Mouse (Mus musculus) kidney, embryonic 16.5 days (tissue): Measurements from ENCODE around the gene Stx12. TPM values are rescaled to one million over a fixed set of nuclear protein-coding genes. Genes with fewer than 3 reads are reported as not detected.

ENCODE experiments used
- ATAC-seq: fragments of 200-750 bp; cut with Nextera tagmentation; 2 replicates; pipeline ENCODE4 v1.8.0; 2017; ENCODE audit warnings: moderate TSS enrichment; ENCODE audit not compliant: low FRiP score, low TSS enrichment
- H3K27ac ChIP-seq: fragments of 300-500 bp; sonication (generic); 2 replicates; pipeline ENCODE4 v1.5.1; 2014; ENCODE audit warnings: low read length
- H3K27me3 ChIP-seq: fragments of 300-500 bp; sonication (generic); 2 replicates; pipeline ENCODE4 v1.6.1; 2014; ENCODE audit warnings: low read length, control low read depth, mixed read lengths; ENCODE audit not compliant: insufficient read depth
- H3K36me3 ChIP-seq: fragments of 300-500 bp; sonication (generic); 2 replicates; pipeline ENCODE4 v1.6.1; 2014; ENCODE audit warnings: low read length, control low read depth, mixed read lengths; ENCODE audit not compliant: insufficient read depth
- H3K4me1 ChIP-seq: fragments of 300-500 bp; sonication (generic); 2 replicates; pipeline ENCODE4 v1.6.1; 2014; ENCODE audit warnings: low read length, control low read depth, mixed read lengths; ENCODE audit not compliant: insufficient read depth
- H3K4me2 ChIP-seq: fragments of 300-500 bp; sonication (generic); replicated peaks from 2 replicates; pipeline ENCODE4 v1.6.1; 2014; ENCODE audit warnings: low read depth, low read length
- H3K4me3 ChIP-seq: fragments of 300-500 bp; sonication (generic); 2 replicates; pipeline ENCODE4 v1.5.1; 2014; ENCODE audit warnings: mild to moderate bottlenecking, low read length
- H3K9ac ChIP-seq: fragments of 300-500 bp; sonication (generic); replicated peaks from 2 replicates; pipeline ENCODE4 v1.6.1; 2014; ENCODE audit warnings: low read length
- H3K9me3 ChIP-seq: fragments of 300-500 bp; sonication (generic); 2 replicates; pipeline ENCODE4 v1.6.1; 2016; ENCODE audit warnings: low read length, control low read depth
- WGBS: fragments of 180-500 bp; shearing (Covaris S2); extraction: QIAGEN DNeasy Blood & Tissue Kit; methylation state at CpG from one replicate; pipeline ENCODE4 v1.1.7; 2014; 5-methylcytosine and 5-hydroxymethylcytosine counted together
- polyA plus RNA-seq: library from polyadenylated mRNA; unstranded; fragments of >200 nt; fragmentation: Nextera tagmentation; extraction: Ambion mirVana; gene quantifications from 2 replicates; pipeline ENCODE4 v1.2.1, GENCODE M21; 2015

Stx12 gene
- polyA plus RNA-seq, 1 experiment from 2014 or later, result 61.8 TPM

DNA sequence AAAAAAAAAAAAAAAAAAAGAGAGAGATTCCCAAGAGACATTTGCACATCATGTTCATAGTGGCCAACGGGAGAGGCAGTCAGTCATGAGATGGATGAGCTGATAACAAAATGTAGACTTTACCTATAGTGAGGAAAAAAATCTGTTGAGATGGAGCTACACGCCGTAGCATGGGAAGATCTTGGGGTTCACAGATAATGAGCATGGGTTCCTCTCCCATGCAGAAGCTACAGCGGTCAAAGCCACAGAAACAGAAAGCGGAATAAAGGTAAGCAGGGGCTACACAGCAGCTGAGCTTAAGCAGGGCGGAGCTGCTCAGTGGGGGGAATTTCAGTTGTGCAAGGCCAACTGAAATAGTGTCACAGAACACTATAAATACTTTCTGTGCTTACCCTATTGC, 80.0 kb downstream of the Stx12 start:
- Histone ChIP-seq H3K27ac (no peak overlapping the region), H3K27me3 (no peaks in the 10 kb centered on the region), H3K9ac (no peak overlapping the region), H3K4me1 (no peaks in the 10 kb centered on the region), H3K9me3 (no peaks in the 10 kb centered on the region), H3K36me3 (no peaks in the 10 kb centered on the region), H3K4me3 (no peak overlapping the region), H3K4me2 (no peak overlapping the region)
- no peak for ATAC-seq
- 88% methylated on average over 6 of the region's 6 CpGs for WGBS

DNA sequence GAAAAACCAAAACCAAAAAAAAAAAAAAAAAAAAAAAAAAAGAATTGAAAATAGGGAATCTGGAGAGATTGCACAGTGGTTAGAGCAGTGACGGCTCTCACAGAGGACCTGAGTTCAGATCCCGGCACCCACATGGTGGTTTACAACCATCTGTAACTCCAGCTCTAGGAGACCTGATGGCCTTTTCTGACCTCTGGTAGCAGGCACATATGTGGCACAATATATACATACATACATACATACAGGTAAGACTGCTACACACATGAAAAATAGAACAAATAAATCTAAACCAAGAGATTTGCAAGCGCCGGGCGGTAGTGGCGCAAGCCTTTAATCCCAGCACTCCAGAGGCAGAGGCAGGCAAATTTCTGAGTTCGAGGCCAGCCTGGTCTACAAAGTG, 80.4 kb downstream of the Stx12 start:
- WGBS, result 96% methylated on average over 7 of the region's 7 CpGs
- H3K4me2 ChIP-seq, result no peak overlapping the region
- H3K36me3 ChIP-seq, result no peaks in the 10 kb centered on the region
- no peak overlapping the region for H3K27ac ChIP-seq
- no peak overlapping the region for H3K4me3 ChIP-seq
- H3K27me3 ChIP-seq, result no peaks in the 10 kb centered on the region
- no peak for ATAC-seq
- no peaks in the 10 kb centered on the region for H3K9me3 ChIP-seq
- H3K4me1 ChIP-seq, result no peaks in the 10 kb centered on the region
- H3K9ac ChIP-seq, result no peak overlapping the region

Other genes with a start within 250 kb of the Stx12 start
- gene Eya3, start 245.5 kb downstream of the Stx12 start, polyA plus RNA-seq, result 29.2 and 31.6 TPM in 2 replicates
- 4.7 and 7.3 TPM in 2 replicates for gene Xkr8, start 152.0 kb downstream of the Stx12 start, polyA plus RNA-seq
- gene Smpdl3b, start 127.3 kb downstream of the Stx12 start, polyA plus RNA-seq, result 9.3 and 11.6 TPM in 2 replicates
- 108 and 109 TPM in 2 replicates for gene Rpa2, start 116.2 kb downstream of the Stx12 start, polyA plus RNA-seq
- gene Themis2, start 88.1 kb downstream of the Stx12 start, polyA plus RNA-seq, result 0.92 and 1.1 TPM in 2 replicates
- 72.9 and 77.2 TPM in 2 replicates for gene Ppp1r8, start 41.3 kb downstream of the Stx12 start, polyA plus RNA-seq
- 37.7 and 42.8 TPM in 2 replicates for gene Fam76a, start 38.0 kb upstream of the Stx12 start, polyA plus RNA-seq
- 0.44 and 0.58 TPM in 2 replicates for gene Fgr, start 89.6 kb upstream of the Stx12 start, polyA plus RNA-seq
- gene Ahdc1, start 126.8 kb upstream of the Stx12 start, polyA plus RNA-seq, result 9.8 and 11.7 TPM in 2 replicates
- 77.4 and 102 TPM in 2 replicates for gene Wasf2, start 246.0 kb upstream of the Stx12 start, polyA plus RNA-seq